Mouse (Mus musculus) small intestine, adult 2 months (tissue): Measurements from ENCODE around the gene Gm10128. TPM values are rescaled to one million over a fixed set of nuclear protein-coding genes. Genes with fewer than 3 reads are reported as not detected.
"Not testable (repeated sequence)": the region's sequence is repeated elsewhere in the genome, so short reads cannot be mapped to it uniquely, and the experiment has no call there.

Experiments
- H3K27ac ChIP-seq: fragments of 200-500 bp; 2 replicates; pipeline ENCODE4 v1.5.1; 2012; ENCODE audit warnings: low read depth, low read length, control low read depth, inconsistent platforms; ENCODE audit not compliant: insufficient read depth
- H3K27me3 ChIP-seq: fragments of 200-500 bp; 2 replicates; pipeline ENCODE4 v1.6.1; 2012; ENCODE audit warnings: mild to moderate bottlenecking, moderate library complexity, low read length, inconsistent platforms; ENCODE audit not compliant: control insufficient read depth, insufficient read depth
- H3K36me3 ChIP-seq: fragments of 200-500 bp; 2 replicates; pipeline ENCODE4 v1.6.1; 2012; ENCODE audit warnings: mild to moderate bottlenecking, low read length, control low read depth, inconsistent platforms; ENCODE audit not compliant: control insufficient read depth, insufficient read depth
- H3K4me1 ChIP-seq: fragments of 200-500 bp; 2 replicates; pipeline ENCODE4 v1.6.1; 2012; ENCODE audit warnings: low read length, inconsistent platforms, mixed read lengths; ENCODE audit not compliant: control insufficient read depth, insufficient read depth, insufficient read length
- H3K4me3 ChIP-seq: fragments of 200-500 bp; 2 replicates; pipeline ENCODE4 v1.5.1; 2012; ENCODE audit warnings: low read depth, mild to moderate bottlenecking, control low read depth, inconsistent platforms, low read length, moderate library complexity
- WGBS: fragments of 180-500 bp; shearing (Covaris S2); methylation state at CpG from one replicate; pipeline ENCODE4 v1.1.7; 2018; 5-methylcytosine and 5-hydroxymethylcytosine counted together
- polyA plus RNA-seq: library from polyadenylated mRNA; depleted of rRNA; stranded (reverse); fragments of >200 nt; gene quantifications from 2 replicates; pipeline ENCODE4 v1.2.3, GENCODE M21; 2012; rRNA removed

Gene Gm10128
- not detected in 2 replicates for polyA plus RNA-seq

DNA sequence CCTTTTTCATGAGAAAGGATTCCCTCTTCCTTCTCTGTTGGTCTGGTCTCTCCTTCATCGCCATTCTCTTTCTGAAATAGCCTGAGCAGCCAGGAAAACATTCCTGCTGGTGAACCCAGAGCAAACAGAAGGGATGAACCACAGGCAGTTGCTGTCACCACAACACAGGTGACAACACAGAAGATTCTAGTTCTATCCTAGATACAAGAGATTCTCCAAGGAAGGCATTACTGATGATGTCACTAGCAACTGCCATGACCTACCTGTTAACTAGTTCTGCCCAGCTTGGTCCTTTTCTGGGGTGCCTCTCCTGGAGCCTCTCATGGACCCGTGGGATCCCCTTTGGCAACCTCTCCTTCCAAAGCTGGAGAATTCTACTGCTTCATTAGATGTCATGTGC is at the start of gene Gm10128:
Gene Gm10128, minus strand, starts transcription at position 101 of the 400 bp plus-strand sequence.
- H3K4me3 ChIP-seq, H3K4me1 ChIP-seq, H3K27ac ChIP-seq, H3K27me3 ChIP-seq, H3K36me3 ChIP-seq: not testable (repeated sequence)
- no CpG with 5 or more reads among the region's 2 CpGs for WGBS

DNA sequence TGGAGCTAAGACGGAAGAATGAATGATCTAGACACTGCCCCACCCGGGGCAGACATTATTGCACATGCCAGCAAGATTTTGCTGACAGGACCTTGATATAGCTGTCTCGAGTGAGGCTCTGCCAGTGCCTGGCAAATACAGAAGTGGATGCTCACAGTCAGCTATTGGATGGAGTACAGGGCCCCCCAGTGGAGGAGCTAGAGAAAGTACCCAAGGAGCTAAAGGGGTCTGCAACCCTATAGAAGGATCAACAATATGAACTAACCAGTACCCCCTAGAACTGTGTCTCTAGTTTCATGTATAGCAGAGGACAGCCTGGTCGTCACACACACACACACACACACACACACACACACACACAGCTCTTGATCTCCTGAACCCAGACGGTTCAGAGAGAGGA is 37.4 kb upstream of the Gm10128 start:
- H3K4me3 ChIP-seq, H3K4me1 ChIP-seq, H3K27ac ChIP-seq, H3K36me3 ChIP-seq, H3K27me3 ChIP-seq: not testable (repeated sequence)
- 43% methylated on average over 5 of the region's 5 CpGs for WGBS

DNA sequence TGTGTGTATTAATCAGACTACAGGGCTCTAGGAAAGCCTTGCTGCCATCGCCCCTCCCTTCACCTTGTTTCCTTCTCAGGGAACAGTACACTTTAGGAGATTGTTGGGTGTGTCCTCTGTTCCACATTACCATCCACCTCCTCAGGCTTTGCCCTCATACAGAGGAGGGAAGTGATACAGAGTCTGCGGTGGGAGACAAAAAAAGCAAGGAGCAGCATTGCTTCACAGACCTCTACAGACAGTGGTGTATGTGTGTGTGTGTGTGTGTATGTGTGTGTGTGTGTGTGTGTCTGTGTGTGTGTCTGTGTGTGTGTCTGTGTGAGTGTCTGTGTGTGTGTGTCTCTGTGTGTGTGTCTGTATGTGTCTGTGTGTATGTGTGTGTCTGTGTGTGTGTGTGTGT is 18.7 kb upstream of the Gm10128 start:
- not testable (repeated sequence) for H3K27ac ChIP-seq, H3K4me3 ChIP-seq, H3K36me3 ChIP-seq, H3K27me3 ChIP-seq, H3K4me1 ChIP-seq
- WGBS = 57% methylated on average over 2 of the region's 2 CpGs

GRCm38 (mm10) chr14:7658101-7659074 is 14.6 kb upstream of the Gm10128 start:
- not testable (repeated sequence) for H3K4me1 ChIP-seq, H3K27me3 ChIP-seq, H3K27ac ChIP-seq, H3K36me3 ChIP-seq
- 2% methylated on average over 35 of the region's 76 CpGs for WGBS
- peak overlapping the region; percentile 36 for H3K4me3 ChIP-seq

DNA sequence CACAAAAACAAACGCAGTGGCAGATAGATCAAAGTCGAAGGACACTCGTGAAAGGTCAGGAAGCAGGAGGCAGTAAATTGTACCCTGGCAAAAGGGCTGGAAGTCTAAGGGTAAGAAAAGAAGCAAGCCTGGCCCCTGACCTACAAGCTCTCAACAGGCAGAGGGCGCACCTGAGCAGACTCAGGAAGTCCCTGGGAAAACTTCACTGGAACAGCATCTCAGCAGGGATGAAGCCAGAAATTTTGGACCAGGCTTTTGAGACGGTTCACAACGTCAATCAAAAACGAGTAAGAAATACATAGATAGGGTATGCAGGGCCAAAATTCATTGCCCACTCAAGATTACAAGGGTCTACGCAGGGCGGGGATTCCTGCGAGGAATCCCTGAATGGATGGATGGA is 13.7 kb upstream of the Gm10128 start:
- H3K4me1 ChIP-seq, H3K36me3 ChIP-seq, H3K27ac ChIP-seq, H3K27me3 ChIP-seq, H3K4me3 ChIP-seq: not testable (repeated sequence)
- WGBS = 13% methylated on average over 8 of the region's 10 CpGs

- H3K27ac ChIP-seq, H3K36me3 ChIP-seq, H3K27me3 ChIP-seq, H3K4me3 ChIP-seq, H3K4me1 ChIP-seq: not testable (repeated sequence)
- no CpG with 5 or more reads among the region's 2 CpGs for WGBS
Observed at GRCm38 (mm10) chr14:7595492-7595891, 48.3 kb downstream of the Gm10128 start, which contains the start of gene Gm10338. Gene Gm10338 (minus strand): TSS chr14:7595592.

Other genes with a start within 250 kb of the Gm10128 start
- not detected in 2 replicates for gene Gm3755, start 193.1 kb downstream of the Gm10128 start, polyA plus RNA-seq
- not detected in 2 replicates for gene Gm3752, start 160.2 kb downstream of the Gm10128 start, polyA plus RNA-seq
- gene Gm3558, start 75.4 kb downstream of the Gm10128 start, polyA plus RNA-seq = not detected in 2 replicates
- not detected in 2 replicates for gene Gm10338, start 48.4 kb downstream of the Gm10128 start, polyA plus RNA-seq
- 0.61 TPM in 1 of 2 replicates, not detected in the other for gene Gm26661, start 147.6 kb upstream of the Gm10128 start, polyA plus RNA-seq
- gene Flnb, start 174.0 kb upstream of the Gm10128 start, polyA plus RNA-seq = 28.6 and 54.8 TPM in 2 replicates